Mouse (Mus musculus) ES-Bruce4 (cell line): ENCODE results near the gene Tbl1xr1.

Experiments
- CTCF ChIP-seq: IDR thresholded peaks from one replicate; pipeline ENCODE4 v1.8.1; 2011; ENCODE audit warnings: low read depth, low read length
- EP300 ChIP-seq: IDR thresholded peaks from 2 replicates; pipeline ENCODE4 v1.6.1; 2011; ENCODE audit warnings: low read depth, low read length; ENCODE audit not compliant: insufficient read depth
- POLR2A ChIP-seq: IDR thresholded peaks from one replicate; pipeline ENCODE4 v1.8.1; 2011; ENCODE audit warnings: low read length; ENCODE audit not compliant: insufficient read depth

GRCm38 (mm10) chr3:22168432-22168831 lies 92.0 kb downstream of the Tbl1xr1 start:
- no peak for TF ChIP-seq CTCF
- no peak for TF ChIP-seq POLR2A
- no peak for TF ChIP-seq EP300
